Mouse (Mus musculus): ENCODE results near the gene Ap5z1. TPM values are rescaled to one million over a fixed set of nuclear protein-coding genes. Genes with fewer than 3 reads are reported as not detected.

Gene Ap5z1
- polyA plus RNA-seq, 1 experiment = 3.4 TPM

DNA sequence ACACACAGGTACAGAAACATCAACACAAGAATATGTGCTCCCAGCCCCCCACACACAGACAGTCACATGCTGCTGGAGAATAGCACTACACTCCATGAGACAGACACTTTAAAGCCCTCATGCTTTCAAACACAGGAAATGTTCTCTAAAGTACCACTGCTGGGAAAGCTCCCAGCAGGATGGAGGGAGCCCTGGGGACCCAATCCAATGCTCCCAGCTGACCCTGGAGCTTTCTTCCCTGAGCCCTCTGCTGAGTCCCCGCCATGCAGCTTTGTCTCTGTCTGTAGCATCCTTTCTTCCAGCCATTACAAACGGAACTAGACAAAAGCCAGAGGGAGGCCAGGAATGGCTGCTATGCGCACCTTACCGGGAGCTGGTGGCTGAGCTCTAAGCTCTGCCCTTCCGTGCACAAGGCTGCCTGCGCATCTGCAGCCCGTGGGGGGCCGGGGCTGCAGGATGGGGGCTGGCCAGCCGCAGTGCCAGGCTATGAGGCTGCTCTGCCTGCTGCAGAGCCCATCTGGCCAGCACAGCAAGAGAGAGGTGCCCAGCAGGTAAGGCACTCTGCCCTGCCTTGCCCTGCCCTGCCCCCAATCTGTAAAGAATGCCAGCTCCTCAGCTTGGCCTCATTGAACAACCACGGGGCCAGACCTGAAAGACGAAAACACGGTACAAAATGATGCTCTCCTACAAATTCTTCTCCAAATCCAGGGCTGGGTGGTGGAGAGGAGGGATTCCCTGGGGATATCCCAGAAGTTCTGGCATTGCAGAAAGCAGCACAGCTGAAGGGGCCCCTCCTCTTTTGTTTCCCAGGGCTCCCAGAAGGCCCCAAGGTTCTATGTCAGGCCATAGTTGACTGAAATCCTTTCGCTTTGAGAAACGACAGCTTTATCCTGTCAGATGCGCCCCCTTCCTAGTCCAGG is 45.7 kb downstream of the Ap5z1 start:
- H3K4me1 ChIP-seq (ENCODE audit: control insufficient read depth, insufficient read depth, insufficient read length, low read length) = no peaks in the 10 kb centered on the region; the same call in 1 of the 2 replicates
- no peak overlapping the region for H3K27ac ChIP-seq (replicated peaks; ENCODE audit: low read depth, low read length)
- no peak overlapping the region for H3K4me3 ChIP-seq (ENCODE audit: insufficient read depth, low read depth, low read length)

DNA sequence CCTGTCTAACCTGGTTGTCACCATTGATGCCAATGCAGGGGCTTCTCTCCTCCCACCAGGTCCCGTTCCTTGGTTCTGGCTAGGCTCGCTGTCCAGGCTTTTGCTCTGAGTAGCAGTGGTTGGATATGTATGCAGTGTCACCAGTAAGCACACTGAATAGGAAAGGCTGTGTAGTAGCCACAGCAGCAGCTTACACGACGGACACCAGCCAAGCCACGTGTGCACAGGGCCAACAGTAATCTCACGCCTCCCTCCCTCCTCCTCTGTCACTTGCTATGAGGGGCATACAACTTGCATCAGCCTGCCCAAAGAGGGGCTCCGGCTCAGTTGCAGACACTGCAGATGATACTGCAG is 46.3 kb downstream of the Ap5z1 start:
- Histone ChIP-seq H3K4me1 (ENCODE audit: control insufficient read depth, insufficient read depth, insufficient read length, low read length) (no peaks in the 10 kb centered on the region; the same call in 1 of the 2 replicates), H3K27ac (replicated peaks; ENCODE audit: low read depth, low read length) (no peak overlapping the region), H3K4me3 (ENCODE audit: insufficient read depth, low read depth, low read length) (no peak overlapping the region)

- no peak overlapping the region for H3K4me3 ChIP-seq (ENCODE audit: insufficient read depth, low read depth, low read length)
- H3K27ac ChIP-seq (replicated peaks; ENCODE audit: low read depth, low read length) = no peak overlapping the region
- H3K4me1 ChIP-seq (ENCODE audit: control insufficient read depth, insufficient read depth, insufficient read length, low read length) = no peaks in the 10 kb centered on the region; the same call in 1 of the 2 replicates
Measured at GRCm38 (mm10) chr5:142512112-142512511, 48.4 kb downstream of the Ap5z1 start.

DNA sequence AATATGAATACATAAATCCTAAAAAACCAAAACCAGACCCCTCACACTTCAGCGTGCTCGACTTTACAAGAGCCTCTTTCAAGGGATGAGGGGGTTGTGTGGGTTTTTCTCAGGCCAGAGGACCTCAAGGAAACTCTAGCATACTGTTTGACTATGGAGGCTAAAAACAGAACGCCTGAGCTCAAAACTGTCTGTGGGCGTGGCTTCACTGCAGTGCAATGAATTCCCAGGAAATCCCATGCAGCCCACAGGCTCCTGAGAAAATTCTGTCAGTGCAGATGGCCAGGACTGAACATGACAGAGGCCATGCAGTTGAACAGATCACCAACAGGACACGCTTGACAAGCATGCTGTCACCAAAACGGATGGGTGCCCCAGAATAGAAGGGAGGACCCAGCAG is 55.2 kb downstream of the Ap5z1 start:
- no peaks in the 10 kb centered on the region for H3K4me1 ChIP-seq (ENCODE audit: control insufficient read depth, insufficient read depth, insufficient read length, low read length)
- no peak overlapping the region for H3K27ac ChIP-seq (replicated peaks; ENCODE audit: low read depth, low read length)
- H3K4me3 ChIP-seq (ENCODE audit: insufficient read depth, low read depth, low read length) = no peak overlapping the region

GRCm38 (mm10) chr5:142520360-142520759 is 56.6 kb downstream of the Ap5z1 start:
- Histone ChIP-seq H3K4me3 (ENCODE audit: insufficient read depth, low read depth, low read length) (no peak overlapping the region), H3K4me1 (ENCODE audit: control insufficient read depth, insufficient read depth, insufficient read length, low read length) (no peaks in the 10 kb centered on the region), H3K27ac (replicated peaks; ENCODE audit: low read depth, low read length) (no peak overlapping the region)

GRCm38 (mm10) chr5:142521195-142521866 is 57.6 kb downstream of the Ap5z1 start:
- no peak overlapping the region for H3K27ac ChIP-seq (replicated peaks; ENCODE audit: low read depth, low read length)
- H3K4me3 ChIP-seq (ENCODE audit: insufficient read depth, low read depth, low read length) = no peak overlapping the region
- H3K4me1 ChIP-seq (ENCODE audit: control insufficient read depth, insufficient read depth, insufficient read length, low read length) = no peaks in the 10 kb centered on the region

GRCm38 (mm10) chr5:142524711-142525464 is 61.1 kb downstream of the Ap5z1 start:
- no peak overlapping the region for H3K27ac ChIP-seq (replicated peaks; ENCODE audit: low read depth, low read length)
- no peaks in the 10 kb centered on the region for H3K4me1 ChIP-seq (ENCODE audit: control insufficient read depth, insufficient read depth, insufficient read length, low read length)
- no peak overlapping the region for H3K4me3 ChIP-seq (ENCODE audit: insufficient read depth, low read depth, low read length)

Other genes with a start within 250 kb of the Ap5z1 start
- gene Foxk1, start 62.4 kb upstream of the Ap5z1 start, polyA plus RNA-seq (2012; ENCODE audit: insufficient read depth, insufficient read length, missing spikeins) = 7.1 and 8.0 TPM in 2 replicates
- gene Papolb, start 66.1 kb downstream of the Ap5z1 start, polyA plus RNA-seq (2012; ENCODE audit: insufficient read depth, insufficient read length, missing spikeins) = not detected in 2 replicates
- gene Radil, start 87.2 kb downstream of the Ap5z1 start, polyA plus RNA-seq (2012; ENCODE audit: insufficient read depth, insufficient read length, missing spikeins) = 3.4 and 11.7 TPM in 2 replicates
- 1.3 and 3.4 TPM in 2 replicates for gene Mmd2, start 144.9 kb downstream of the Ap5z1 start, polyA plus RNA-seq (2012; ENCODE audit: insufficient read depth, insufficient read length, missing spikeins)
- gene Wipi2, start 163.8 kb downstream of the Ap5z1 start, polyA plus RNA-seq (2012; ENCODE audit: insufficient read depth, insufficient read length, missing spikeins) = 43.7 and 46.5 TPM in 2 replicates
- gene Slc29a4, start 228.6 kb downstream of the Ap5z1 start, polyA plus RNA-seq (2012; ENCODE audit: insufficient read depth, insufficient read length, missing spikeins) = 0.75 TPM in 1 of 2 replicates, not detected in the other

Data from brown adipose tissue, adult 24 weeks (tissue).